Mouse (Mus musculus) G1E-ER4 (cell line): ENCODE results near the gene B3gnt2. TPM values are rescaled to one million over a fixed set of nuclear protein-coding genes. Genes with fewer than 3 reads are reported as not detected.

ENCODE experiments used
- GATA1 ChIP-seq: IDR thresholded peaks from one replicate; pipeline ENCODE4 v1.8.0; 2012; ENCODE audit warnings: low read length, inconsistent platforms
- polyA plus RNA-seq: library from polyadenylated mRNA; stranded (reverse); fragments of >175 nt; gene quantifications from 2 replicates; pipeline ENCODE4 v1.2.3, GENCODE M21; 2012

Gene B3gnt2
- polyA plus RNA-seq, 1 experiment: 13.1 TPM

- TF ChIP-seq GATA1: no peak
Measured at GRCm38 (mm10) chr11:22876680-22877330, 16.0 kb upstream of the B3gnt2 start.

DNA sequence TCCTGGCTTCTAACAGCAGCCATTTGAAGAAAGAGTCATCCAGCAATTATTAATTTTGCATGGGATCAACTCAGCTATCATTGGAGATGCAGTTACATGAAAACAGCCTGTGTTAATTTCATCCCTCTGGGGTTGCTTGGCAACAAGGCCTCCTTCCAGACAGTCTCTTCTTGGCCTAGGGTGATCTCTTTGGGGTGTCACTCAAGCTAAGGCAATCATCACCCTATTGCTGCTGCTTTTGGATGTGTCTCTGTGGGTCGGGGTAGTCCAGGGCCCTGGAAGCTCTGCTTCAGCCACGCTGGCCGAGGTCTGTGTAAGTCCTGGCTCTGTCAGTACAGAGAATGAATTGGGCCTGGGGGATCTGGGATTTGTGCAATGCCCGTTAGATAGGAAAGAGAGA is 14.5 kb upstream of the B3gnt2 start:
- no peak for TF ChIP-seq GATA1

- TF ChIP-seq GATA1: no peak
Measured at GRCm38 (mm10) chr11:22874747-22875146, 14.0 kb upstream of the B3gnt2 start.

DNA sequence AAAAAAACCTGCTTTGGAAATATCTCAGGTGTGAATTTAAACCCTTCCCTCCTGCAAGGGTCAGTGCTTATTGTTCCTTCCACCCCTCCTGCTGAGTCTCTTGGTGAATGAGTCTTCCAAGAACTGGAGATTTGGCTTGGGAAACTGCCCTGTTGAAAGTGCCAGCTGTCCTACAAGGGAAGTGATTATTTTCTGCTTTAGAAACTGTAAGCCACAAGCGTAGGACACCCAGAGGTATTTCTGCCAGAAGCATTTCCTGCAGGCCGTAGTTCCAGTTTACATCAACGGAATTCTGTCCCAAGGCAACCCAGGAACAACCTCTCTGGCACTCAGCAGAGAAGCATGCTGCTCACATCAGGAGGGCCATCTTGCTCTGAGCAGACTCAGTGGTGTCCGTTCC is 12.6 kb upstream of the B3gnt2 start:
- no peak for TF ChIP-seq GATA1

DNA sequence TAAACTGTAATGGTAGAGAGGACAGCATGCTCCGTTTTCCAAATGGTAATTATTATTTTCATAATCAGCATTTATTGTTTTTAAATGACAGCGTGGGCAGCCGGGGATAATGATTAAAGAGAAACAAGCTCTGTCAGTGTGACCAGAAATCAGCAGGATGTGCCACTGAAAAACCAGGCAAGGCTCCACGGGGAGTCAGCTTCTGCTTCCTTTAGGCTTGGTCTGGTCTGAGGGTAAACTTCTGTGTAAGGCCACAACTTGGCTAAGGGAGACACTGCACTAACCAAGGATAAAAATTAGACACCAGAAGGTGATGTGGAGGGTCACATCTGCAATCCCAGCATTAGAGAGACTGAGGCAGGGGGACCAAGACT is 11.5 kb upstream of the B3gnt2 start:
- TF ChIP-seq GATA1: no peak

- TF ChIP-seq GATA1: no peak
Measured at GRCm38 (mm10) chr11:22871628-22872306, 11.0 kb upstream of the B3gnt2 start.

GRCm38 (mm10) chr11:22868582-22868981 is 7.8 kb upstream of the B3gnt2 start:
- no peak for TF ChIP-seq GATA1

- no peak for TF ChIP-seq GATA1
Measured at GRCm38 (mm10) chr11:22867691-22868090, 6.9 kb upstream of the B3gnt2 start.

DNA sequence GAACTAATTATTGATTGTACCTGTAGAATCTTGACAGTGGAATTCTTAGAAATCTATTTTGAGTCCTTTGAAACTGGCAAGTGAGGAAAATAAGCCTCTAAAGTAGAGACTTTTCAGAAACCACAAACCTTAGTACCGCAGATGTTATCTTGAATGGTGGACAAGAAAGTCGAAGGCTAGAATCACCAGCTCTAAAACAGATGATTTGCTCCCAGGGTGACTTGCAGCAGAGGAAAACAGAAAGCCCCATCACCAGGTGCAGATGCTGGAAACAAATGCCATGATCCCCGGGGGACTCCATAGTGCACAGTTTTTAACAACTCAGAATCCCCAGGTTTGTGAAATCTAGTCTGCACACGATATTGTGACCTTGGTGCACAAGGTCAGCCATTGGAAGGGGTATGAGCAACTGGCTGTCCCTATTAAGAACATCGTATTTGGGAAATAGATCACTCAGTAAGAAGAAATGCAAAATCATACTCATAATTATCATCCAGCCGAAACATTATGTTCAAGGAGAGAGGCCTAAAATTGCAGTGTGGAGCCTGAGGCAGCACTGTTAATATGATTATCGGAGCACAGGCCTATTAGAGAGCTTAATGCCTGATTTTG is 5.0 kb upstream of the B3gnt2 start:
- no peak for TF ChIP-seq GATA1

GRCm38 (mm10) chr11:22864305-22865060 is 3.7 kb upstream of the B3gnt2 start:
- no peak for TF ChIP-seq GATA1

GRCm38 (mm10) chr11:22863581-22863980 is 2.8 kb upstream of the B3gnt2 start:
- TF ChIP-seq GATA1: no peak

GRCm38 (mm10) chr11:22861315-22861714 is 554 bp upstream of the B3gnt2 start:
- TF ChIP-seq GATA1: no peak

DNA sequence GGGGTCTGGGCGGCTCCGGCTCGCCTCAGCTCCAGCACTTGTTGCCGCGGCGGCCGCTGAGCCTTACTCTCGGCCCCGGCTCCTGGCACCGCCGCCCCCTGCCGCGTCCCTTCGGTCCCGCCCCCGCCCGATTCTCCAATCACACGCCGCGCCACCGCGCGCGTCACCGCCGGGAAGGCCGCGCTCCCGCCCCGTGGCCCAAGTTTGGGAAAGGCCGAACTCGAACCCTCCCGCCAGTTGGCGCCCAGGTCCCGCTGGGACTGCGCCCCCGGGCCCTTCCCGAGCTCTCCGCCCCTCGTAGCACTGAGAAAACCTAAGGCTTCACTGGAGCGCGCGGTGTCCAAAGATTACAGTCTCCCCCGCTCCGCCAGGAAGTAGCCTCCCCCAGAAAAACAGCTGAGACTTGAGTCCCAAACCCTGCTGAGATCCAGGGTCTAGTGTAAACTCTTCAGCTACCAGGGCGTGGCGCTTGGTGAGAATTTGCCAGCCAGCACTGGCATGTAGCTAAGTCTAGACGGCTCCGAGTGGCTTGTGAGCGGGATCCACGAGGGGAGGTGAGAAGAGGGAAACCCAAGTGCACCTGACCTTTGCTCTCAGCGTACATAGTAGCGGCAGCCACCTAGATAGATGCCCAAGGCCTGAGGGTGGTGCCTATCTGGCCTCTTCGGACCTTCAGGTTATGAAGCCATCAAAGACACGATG is 977 bp downstream of the B3gnt2 start:
- no peak for TF ChIP-seq GATA1

DNA sequence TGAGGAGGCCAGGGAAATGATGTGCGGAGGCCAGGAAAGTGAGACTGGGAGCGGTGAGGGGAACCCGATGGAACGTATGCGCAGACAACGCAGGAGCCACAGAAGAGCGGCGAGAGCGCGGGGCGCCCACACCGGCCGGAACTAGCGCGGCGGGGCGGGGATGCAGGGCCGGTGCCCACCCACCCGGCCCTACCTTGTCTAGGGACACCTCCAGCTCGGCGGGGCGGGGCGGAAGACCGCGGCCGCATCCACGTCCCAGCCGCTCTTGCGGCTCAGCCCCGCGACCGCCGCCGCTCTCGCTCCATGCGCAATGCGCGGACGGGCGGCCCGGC is 1.5 kb downstream of the B3gnt2 start:
- TF ChIP-seq GATA1: no peak

DNA sequence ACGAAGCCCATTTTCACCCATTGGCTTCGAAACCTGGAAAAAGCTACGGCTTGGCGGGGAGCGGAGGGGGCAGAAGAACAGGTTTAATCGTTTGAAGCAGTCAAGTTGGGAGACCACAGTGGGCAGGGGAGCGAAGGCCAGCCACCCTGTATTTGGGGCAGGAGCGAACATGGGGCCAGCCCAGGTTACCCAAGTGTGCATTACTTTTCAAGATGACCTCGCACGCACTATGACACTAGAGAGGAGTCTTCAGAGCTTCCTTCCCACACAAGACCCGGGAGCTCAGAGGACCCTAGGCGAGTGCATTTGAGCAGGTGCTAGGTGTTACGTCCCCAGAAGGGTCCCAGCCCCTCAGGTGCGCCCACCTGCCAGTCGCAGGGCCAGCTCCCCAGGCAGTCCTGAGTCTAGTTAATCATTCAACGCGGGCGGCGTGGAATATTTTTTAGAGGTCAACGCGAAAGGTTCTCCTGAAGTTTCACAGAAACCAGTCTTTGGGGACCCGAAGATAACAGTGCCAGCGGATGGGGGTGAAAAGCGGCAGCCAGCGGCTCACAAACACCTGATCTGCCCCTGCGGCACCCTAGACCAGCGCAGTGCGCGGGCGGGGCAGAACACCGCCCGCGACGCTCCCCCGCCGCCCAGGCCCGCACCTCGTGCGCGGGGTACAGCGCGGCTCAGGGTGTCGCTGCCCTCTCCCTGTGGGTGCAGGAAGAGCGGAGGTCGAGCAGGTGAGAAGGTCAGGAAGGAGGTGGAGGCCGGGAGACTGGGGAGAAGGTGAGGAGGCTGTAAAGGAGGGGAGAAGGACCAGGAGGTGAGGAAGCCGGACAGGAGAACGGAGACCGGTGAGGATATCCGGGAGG is 2.1 kb downstream of the B3gnt2 start:
- TF ChIP-seq GATA1: no peak
